Mouse (Mus musculus): ENCODE measurements around the gene Ctla2a. TPM values are rescaled to one million over a fixed set of nuclear protein-coding genes. Genes with fewer than 3 reads are reported as not detected.
"Not testable (repeated sequence)": the region's sequence is repeated elsewhere in the genome, so short reads cannot be mapped to it uniquely, and the experiment has no call there.

The Ctla2a gene
- total RNA-seq (2021) = 10 to 100 TPM; 25.7 to 35.2 TPM
- long read RNA-seq, experiment 1, transcript Ctla2a-201 (5 exons, 1,373 nt) = major isoform, 11 of 20 reads
- long read RNA-seq, experiment 1, transcript Ctla2a-205 (3 exons, 706 nt) = minor isoform, 7 of 20 reads
- long read RNA-seq, experiment 1, partial matches to known transcripts = 0 of 20 reads
- long read RNA-seq, experiment 1, other reads (novel, unspliced or antisense) = 1 of 20 reads
- long read RNA-seq, experiment 2, transcript Ctla2a-201 (5 exons, 1,373 nt) = major isoform, 33 of 47 reads
- long read RNA-seq, experiment 2, transcript Ctla2a-205 (3 exons, 706 nt) = minor isoform, 9 of 47 reads
- long read RNA-seq, experiment 2, partial matches to known transcripts = 1 of 47 reads
- long read RNA-seq, experiment 2, other reads (novel, unspliced or antisense) = 2 of 47 reads

GRCm38 (mm10) chr13:60936500-60936901 is at the start of gene Ctla2a, which contains the start of gene Gm49391:
Gene Ctla2a (minus strand): TSS chr13:60936625.
Gene Gm49391 (minus strand): TSS chr13:60936571.
- DNase-seq (ENCODE audit: low spot score in 2 of 2) = no peak

GRCm38 (mm10) chr13:60972319-60972718 is 35.9 kb upstream of the Ctla2a start:
- DNase-seq (ENCODE audit: low spot score in 2 of 2) = not testable (repeated sequence)

DNA sequence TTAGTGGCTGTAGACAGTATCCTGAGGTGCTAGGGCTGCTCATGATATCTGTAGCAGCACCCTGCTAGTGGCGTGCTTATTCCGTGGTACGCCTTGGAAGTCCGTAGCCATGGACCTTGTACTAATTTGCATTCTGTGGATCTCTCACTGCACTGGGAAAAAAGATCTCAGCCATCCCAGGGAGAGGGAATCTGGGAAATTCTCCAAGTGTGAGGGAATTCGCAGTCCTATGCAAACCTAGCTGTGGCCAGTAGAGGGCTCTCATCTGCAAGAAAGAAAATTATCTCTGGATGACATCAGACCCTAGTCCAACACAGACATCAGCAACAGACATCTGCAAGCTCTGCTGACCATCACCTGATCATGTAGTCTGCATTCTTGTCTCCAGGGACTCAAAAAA is 27.6 kb upstream of the Ctla2a start:
- DNase-seq (ENCODE audit: low spot score in 2 of 2) = not testable (repeated sequence)

DNA sequence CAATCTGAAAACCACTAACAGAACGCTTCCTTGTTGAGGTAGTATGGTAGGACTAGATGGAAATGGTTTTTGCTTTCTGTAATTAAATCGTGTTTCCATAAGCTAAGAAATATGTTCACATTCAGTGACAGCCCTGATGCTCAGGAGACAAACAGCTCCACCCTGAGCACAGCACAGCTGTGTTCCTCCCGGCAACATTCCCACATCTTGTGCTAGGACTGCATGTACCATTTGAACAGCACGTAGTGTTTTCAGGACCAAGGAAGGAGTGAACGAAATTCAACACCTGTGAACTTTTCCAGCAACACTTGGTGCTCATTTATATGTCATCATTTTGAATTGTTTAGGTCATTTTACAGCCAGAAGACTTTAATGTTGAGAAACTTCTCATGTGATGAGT is 25.3 kb upstream of the Ctla2a start:
- no peak for DNase-seq (ENCODE audit: low spot score in 2 of 2)

GRCm38 (mm10) chr13:60941884-60942283 is 5.5 kb upstream of the Ctla2a start, which contains the start of gene Tpbpa:
Gene Tpbpa (minus strand): TSS chr13:60941984.
- DNase-seq (ENCODE audit: low spot score in 2 of 2) = not testable (repeated sequence)

GRCm38 (mm10) chr13:60935490-60935889 is 935 bp downstream of the Ctla2a start, which contains the start of gene Gm49393:
Gene Gm49393 (minus strand): TSS chr13:60935590.
- DNase-seq (ENCODE audit: low spot score in 2 of 2) = not testable (repeated sequence)

- DNase-seq (ENCODE audit: low spot score in 2 of 2) = not testable (repeated sequence)
Measured at GRCm38 (mm10) chr13:60904780-60905179, 31.6 kb downstream of the Ctla2a start, which contains the start of gene Tpbpb. Gene Tpbpb (minus strand): TSS chr13:60904880.

DNA sequence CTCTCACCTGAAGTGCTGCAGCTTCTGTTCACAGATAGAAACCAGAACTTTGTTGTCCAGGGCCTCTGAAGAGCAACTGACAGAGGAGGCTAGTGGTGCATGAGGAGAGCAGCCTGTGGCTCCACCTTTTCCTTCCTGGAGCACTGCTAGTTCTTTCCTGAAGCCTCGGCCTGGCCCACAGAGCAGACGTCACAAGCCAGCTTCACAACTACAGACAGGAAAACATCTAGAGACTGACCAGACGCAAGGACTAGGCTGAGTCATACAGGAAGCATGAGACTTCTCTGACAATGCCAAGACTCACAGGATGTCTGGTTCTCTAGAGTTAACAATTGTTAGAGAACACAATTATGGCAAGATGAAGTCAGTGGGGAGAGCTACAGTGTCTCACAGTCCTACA is 39.1 kb downstream of the Ctla2a start, which contains the start of gene Ctla2b:
TSS of gene Ctla2b (minus strand) at position 120 of the 400 bp plus-strand sequence.
- DNase-seq (ENCODE audit: low spot score in 2 of 2) = peak in 1 of 2 experiments; percentile 1

GRCm38 (mm10) chr13:60896794-60897193 is 39.6 kb downstream of the Ctla2a start, which contains the start of gene Gm49392:
Gene Gm49392 (minus strand): TSS chr13:60896894.
- not testable (repeated sequence) for DNase-seq (ENCODE audit: low spot score in 2 of 2)

GRCm38 (mm10) chr13:60895406-60896160 is 40.8 kb downstream of the Ctla2a start:
- no peak for DNase-seq (ENCODE audit: low spot score in 2 of 2)

DNA sequence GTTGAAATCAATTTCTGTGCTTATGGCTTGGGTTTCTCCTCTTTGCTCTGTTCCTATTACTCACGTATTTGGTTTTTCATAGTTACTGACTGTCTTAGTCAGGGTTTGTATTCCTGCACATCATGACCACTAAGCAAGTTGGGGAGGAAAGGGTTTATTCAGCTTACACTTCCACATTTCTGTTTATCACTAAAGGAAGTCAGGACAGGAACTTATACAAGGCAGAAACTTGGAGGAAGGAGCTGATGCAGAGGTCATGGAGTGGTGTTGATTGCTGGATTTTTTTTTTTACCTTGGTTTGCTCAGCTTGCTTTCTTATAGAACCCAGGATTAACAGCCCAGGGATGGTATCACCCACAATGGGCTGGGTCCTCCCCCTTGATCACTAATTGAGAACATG is 44.1 kb downstream of the Ctla2a start:
- DNase-seq (ENCODE audit: low spot score in 2 of 2) = no peak

Other genes with a start within 250 kb of the Ctla2a start
- not detected for gene BC051665, start 150.3 kb downstream of the Ctla2a start, total RNA-seq (2021)
- not detected for gene Ctsll3, start 133.8 kb downstream of the Ctla2a start, total RNA-seq (2021)
- under 1 TPM in 1 of 2 experiments, not detected in 1; 0.45 TPM for gene 4930486L24Rik, start 72.2 kb downstream of the Ctla2a start, total RNA-seq (2021)
- gene Gm49392, start 39.7 kb downstream of the Ctla2a start, total RNA-seq (2021) = not detected
- gene Ctla2b, start 39.2 kb downstream of the Ctla2a start, total RNA-seq (2021) = 1 to 10 TPM; 2.1 to 2.3 TPM
- not detected for gene Tpbpb, start 31.7 kb downstream of the Ctla2a start, total RNA-seq (2021)
- not detected for gene Gm49393, start 1.0 kb downstream of the Ctla2a start, total RNA-seq (2021)
- 1 to 10 TPM in 1 of 2 experiments, under 1 TPM in 1; 0.91 to 1.1 TPM for gene Gm49391, start 54 bp downstream of the Ctla2a start, total RNA-seq (2021)
- gene Tpbpa, start 5.4 kb upstream of the Ctla2a start, total RNA-seq (2021) = not detected
- gene Ctsj, start 69.3 kb upstream of the Ctla2a start, total RNA-seq (2021) = not detected
- not detected for gene Ctsq, start 104.0 kb upstream of the Ctla2a start, total RNA-seq (2021)
- not detected for gene Ctsr, start 227.6 kb upstream of the Ctla2a start, total RNA-seq (2021)

All from layer of hippocampus, postnatal 14 days (tissue).